13 mouse cellular contexts compared by ENCODE assay signal in the genomic region with DNA sequence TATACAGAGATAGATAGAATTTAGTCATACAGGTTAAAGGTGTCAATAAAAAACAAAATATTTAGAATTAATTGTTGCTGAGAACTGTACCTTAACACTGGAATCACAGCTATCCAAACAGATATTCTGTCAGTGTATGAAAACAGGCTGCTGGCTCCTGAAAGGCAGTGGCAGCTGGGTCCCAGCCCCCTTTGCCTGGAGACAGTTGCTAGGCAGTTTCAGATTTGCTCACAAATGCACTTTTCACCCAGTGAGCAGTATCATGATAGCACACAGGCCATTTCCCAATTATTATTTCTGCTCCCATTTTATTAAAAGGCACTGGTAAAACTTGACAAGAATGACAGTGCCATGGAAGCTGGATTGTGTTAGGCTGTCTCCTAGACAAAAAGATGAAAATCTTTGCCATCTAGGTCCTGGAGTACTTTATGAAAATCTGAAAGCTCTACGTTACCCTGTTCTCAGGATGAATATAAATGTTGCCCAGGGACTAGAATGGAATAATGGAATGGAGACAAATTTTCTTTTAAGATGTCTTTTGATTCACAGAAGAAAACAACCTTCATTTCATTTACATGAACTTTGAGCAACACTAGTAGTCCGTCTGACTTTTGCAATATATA. TPM values are rescaled to one million over a fixed set of nuclear protein-coding genes. Genes with fewer than 3 reads are reported as not detected.
A peak's percentile ranks its signal among the peaks of the same experiment; 100 is the strongest.
DNase-seq lines count a peak whose midpoint lies in the region; ATAC-seq and TF ChIP-seq lines count a peak whose summit lies in the region.
"Had no signal": no experiment of that assay in that cellular context is flagged by ENCODE, and none has a peak within 500 bp of the region (broad histone marks: within the 10 kb centered on the region; RNA-seq: fewer than 3 reads in every experiment).

No protein-coding gene starts in this region.

- no peak overlapping the region for H3K4me3 ChIP-seq in gastrocnemius, adult 2 months
- H3K4me3 ChIP-seq in hindbrain, embryonic 16.5 days (ENCODE audit: low read length), result no peak overlapping the region
- no peak overlapping the region for H3K4me3 ChIP-seq in midbrain, postnatal 0 days (ENCODE audit: low read depth, low read length)
- no peak overlapping the region for H3K4me3 ChIP-seq in liver, postnatal 0 days (ENCODE audit: low read depth, low read length)
- H3K4me3 ChIP-seq: limb, embryonic 15.5 days; stomach, embryonic 15.5 days had no signal

- H3K27me3 ChIP-seq in hindbrain, embryonic 16.5 days (replicated peaks; ENCODE audit: control insufficient read depth, insufficient read depth, low read length), result no peaks in the 10 kb centered on the region
- H3K27me3 ChIP-seq in midbrain, postnatal 0 days (ENCODE audit: insufficient read depth, low read length), result no peaks in the 10 kb centered on the region
- H3K27me3 ChIP-seq in liver, postnatal 0 days (ENCODE audit: insufficient read depth, low read length), result no peaks in the 10 kb centered on the region
- H3K27me3 ChIP-seq: limb, embryonic 15.5 days; stomach, embryonic 15.5 days had no signal

- TF ChIP-seq EP300 in liver, postnatal 0 days (IDR thresholded peaks at IDR 0.05; ENCODE audit: low read depth), result no peak

- DNase-seq in gastrocnemius, adult 2 months, result no peak
- no peak for DNase-seq in gastrocnemius, postnatal 36 days
- DNase-seq in embryo, embryonic 10.5 days (ENCODE audit: low spot score), result peak; percentile 20
- peak; percentile 67 for DNase-seq in midbrain, postnatal 0 days (ENCODE audit: low spot score)
- DNase-seq in thymus, adult 18-20 months, result no peak
- no peak for DNase-seq in urinary bladder, postnatal 4 days (ENCODE audit: low spot score in 2 of 2)
- DNase-seq in liver, postnatal 0 days, result no peak
- DNase-seq: gastrocnemius, postnatal 14 days; lung, postnatal 36 days had no signal

- no peak overlapping the region for H3K4me2 ChIP-seq in hindbrain, embryonic 16.5 days (ENCODE audit: low read length)
- H3K4me2 ChIP-seq in midbrain, postnatal 0 days (ENCODE audit: low read depth, low read length, poor library complexity, severe bottlenecking), result no peak overlapping the region
- no peak overlapping the region for H3K4me2 ChIP-seq in liver, postnatal 0 days (ENCODE audit: low read depth, low read length)
- H3K4me2 ChIP-seq: limb, embryonic 15.5 days; stomach, embryonic 15.5 days had no signal

- WGBS in hindbrain, embryonic 16.5 days, result 57% methylated on average over 2 of the region's 2 CpGs
- 58% methylated on average over 2 of the region's 2 CpGs for WGBS in midbrain, postnatal 0 days
- WGBS in liver, postnatal 0 days (ENCODE audit: insufficient replicate concordance), result 67% methylated on average over 2 of the region's 2 CpGs

- no peak overlapping the region for H3K9ac ChIP-seq in hindbrain, embryonic 16.5 days (ENCODE audit: low read depth, low read length)
- H3K9ac ChIP-seq in midbrain, postnatal 0 days (replicated peaks; ENCODE audit: low read length, poor library complexity, severe bottlenecking), result no peak overlapping the region
- H3K9ac ChIP-seq in liver, postnatal 0 days (replicated peaks), result no peak overlapping the region
- H3K9ac ChIP-seq: limb, embryonic 15.5 days; stomach, embryonic 15.5 days had no signal

- no peaks in the 10 kb centered on the region for H3K36me3 ChIP-seq in hindbrain, embryonic 16.5 days (ENCODE audit: control insufficient read depth, insufficient read depth, low read length)
- no peaks in the 10 kb centered on the region for H3K36me3 ChIP-seq in midbrain, postnatal 0 days (ENCODE audit: insufficient read depth, low read length)
- no peaks in the 10 kb centered on the region for H3K36me3 ChIP-seq in liver, postnatal 0 days (replicated peaks; ENCODE audit: insufficient read depth, low read length)
- H3K36me3 ChIP-seq: limb, embryonic 15.5 days; stomach, embryonic 15.5 days had no signal

- peaks cover 3% of the 10 kb centered on the region for H3K4me1 ChIP-seq in hindbrain, embryonic 16.5 days (ENCODE audit: control insufficient read depth, insufficient read depth, low read depth, low read length)
- H3K4me1 ChIP-seq in midbrain, postnatal 0 days (ENCODE audit: insufficient read depth, low read length), result no peaks in the 10 kb centered on the region
- no peaks in the 10 kb centered on the region for H3K4me1 ChIP-seq in liver, postnatal 0 days (ENCODE audit: insufficient read depth)
- H3K4me1 ChIP-seq: limb, embryonic 15.5 days; stomach, embryonic 15.5 days had no signal

- no peak for TF ChIP-seq CTCF in gastrocnemius, adult 2 months (IDR thresholded peaks at IDR 0.05)
- no peak for TF ChIP-seq CTCF in midbrain, postnatal 0 days (IDR thresholded peaks at IDR 0.05)
- no peak for TF ChIP-seq CTCF in liver, postnatal 0 days (IDR thresholded peaks at IDR 0.05; ENCODE audit: low read depth)

- ATAC-seq in hindbrain, embryonic 16.5 days, result peak; percentile 89
- ATAC-seq in midbrain, postnatal 0 days (ENCODE audit: low FRiP score), result peak; percentile 85
- no peak for ATAC-seq in liver, postnatal 0 days
- ATAC-seq: CD4-positive, CD25-positive, alpha-beta regulatory T cell, adult 4 months had no signal

- intact Hi-C loops in gastrocnemius, adult 2 months (cut with DNase I), result no loop called here
- intact Hi-C loops in gastrocnemius, postnatal 36 days (cut with DNase I), result no loop called here

- H3K27ac ChIP-seq in gastrocnemius, adult 2 months, result peak overlapping the region; percentile 20; the same call in 1 of the 2 replicates
- no peak overlapping the region for H3K27ac ChIP-seq in hindbrain, embryonic 16.5 days (ENCODE audit: low read depth, low read length)
- no peak overlapping the region for H3K27ac ChIP-seq in midbrain, postnatal 0 days (ENCODE audit: low read depth, low read length)
- H3K27ac ChIP-seq in liver, postnatal 0 days (ENCODE audit: low read depth), result no peak overlapping the region
- H3K27ac ChIP-seq: limb, embryonic 15.5 days; stomach, embryonic 15.5 days had no signal

- no peaks in the 10 kb centered on the region for H3K9me3 ChIP-seq in hindbrain, embryonic 16.5 days (ENCODE audit: control insufficient read depth, low read length)
- H3K9me3 ChIP-seq in midbrain, postnatal 0 days (ENCODE audit: low read length), result no peaks in the 10 kb centered on the region
- H3K9me3 ChIP-seq in liver, postnatal 0 days (ENCODE audit: low read length), result no peaks in the 10 kb centered on the region
- H3K9me3 ChIP-seq: limb, embryonic 15.5 days; stomach, embryonic 15.5 days had no signal

RNA-seq across cellular contexts. Expression of a gene that starts 48.0 kb away (rescaled TPM):
- total RNA-seq in gastrocnemius, adult 2 months (2021), result 1 to 10 TPM; 1.0 to 1.1 TPM
- total RNA-seq in gastrocnemius, postnatal 36 days (2021), result 1 to 10 TPM in 1 of 2 experiments, under 1 TPM in 1; 0.89 to 1.5 TPM
- polyA plus RNA-seq in hindbrain, embryonic 16.5 days (2015; fragmentation: Nextera tagmentation; extraction: Ambion mirVana), result 5.3 and 6.5 TPM in 2 replicates
- total RNA-seq in midbrain, postnatal 0 days (2014; rRNA removed), result 2.6 and 5.0 TPM in 2 replicates
- polyA plus RNA-seq in midbrain, postnatal 0 days (2015; fragmentation: Nextera tagmentation; extraction: Ambion mirVana), result 5.5 and 6.1 TPM in 2 replicates
- 1.4 TPM in 2 replicates for polyA plus RNA-seq in liver, postnatal 0 days (2015; fragmentation: Nextera tagmentation; extraction: Ambion mirVana)

Comparison
In these comparisons a context has a peak if more than half of its experiments do, and no peak if none do; other contexts are left out.
1. DNase-seq: peak in embryo, embryonic 10.5 days (single experiment) and midbrain, postnatal 0 days (single experiment); none in gastrocnemius, adult 2 months (single experiment), gastrocnemius, postnatal 36 days (0 of 2), thymus, adult 18-20 months (0 of 2), urinary bladder, postnatal 4 days (0 of 2) and liver, postnatal 0 days (single experiment).